Mouse (Mus musculus): ENCODE data around the gene Hoxc6. TPM values are rescaled to one million over a fixed set of nuclear protein-coding genes. Genes with fewer than 3 reads are reported as not detected.

The Hoxc6 gene
- polyA plus RNA-seq, 1 experiment from 2014 or later: 0.09 TPM

DNA sequence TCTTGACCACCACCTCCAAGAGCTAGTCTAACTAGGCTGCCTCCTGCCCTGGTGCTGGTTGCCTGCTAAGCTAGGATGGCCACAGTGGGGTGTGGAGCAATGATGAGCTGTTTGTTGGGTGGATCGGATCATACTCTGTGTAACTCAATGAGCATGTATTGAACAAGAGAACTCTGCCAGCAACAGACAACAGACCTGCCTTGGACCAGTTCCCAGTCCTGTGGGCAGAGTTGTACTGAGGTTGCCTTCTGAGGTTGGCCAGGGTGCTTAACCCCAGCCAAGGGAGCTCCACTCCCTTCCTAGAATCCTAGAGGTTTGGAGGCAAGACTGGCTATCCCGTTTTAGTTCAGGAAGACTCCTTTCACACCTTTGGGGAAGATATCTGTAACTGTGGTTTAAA, 58.3 kb downstream of the Hoxc6 start:
- H3K27ac ChIP-seq (replicated peaks): no peak overlapping the region
- H3K9ac ChIP-seq: no peak overlapping the region
- H3K27me3 ChIP-seq: peaks cover 85% of the 10 kb centered on the region
- H3K9me3 ChIP-seq (replicated peaks): no peaks in the 10 kb centered on the region
- ATAC-seq (ENCODE audit: insufficient read depth): no peak
- H3K36me3 ChIP-seq (replicated peaks): no peaks in the 10 kb centered on the region
- H3K4me2 ChIP-seq: no peak overlapping the region
- 36% methylated on average over 2 of the region's 2 CpGs for whole genome bisulfite sequencing (ENCODE audit: insufficient replicate concordance)
- H3K4me3 ChIP-seq (replicated peaks): no peak overlapping the region
- no peaks in the 10 kb centered on the region for H3K4me1 ChIP-seq (replicated peaks)

DNA sequence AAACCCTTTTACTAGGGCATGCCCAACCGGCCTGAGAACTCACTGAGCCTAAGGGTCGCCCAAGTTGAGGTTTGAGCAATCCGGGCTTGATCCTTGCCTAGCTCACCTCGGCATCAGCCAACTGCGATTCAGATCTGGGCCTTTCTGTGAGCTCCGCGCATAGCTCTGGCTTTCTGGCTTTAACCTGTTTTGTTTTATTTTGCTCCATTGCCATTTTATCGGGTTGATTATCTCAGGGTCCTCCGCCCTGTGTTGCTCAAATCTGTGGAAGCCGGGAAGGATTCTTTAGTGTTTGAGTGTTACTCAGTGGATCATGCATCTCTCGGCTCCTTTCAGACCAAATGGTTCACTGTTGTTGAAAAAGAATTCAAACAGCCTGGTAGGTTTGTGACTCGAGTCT, 60.7 kb downstream of the Hoxc6 start:
- Histone ChIP-seq H3K27ac (replicated peaks) (no peak overlapping the region), H3K27me3 (peaks cover 92% of the 10 kb centered on the region), H3K9ac (no peak overlapping the region), H3K4me2 (no peak overlapping the region), H3K4me1 (replicated peaks) (no peaks in the 10 kb centered on the region), H3K36me3 (replicated peaks) (no peaks in the 10 kb centered on the region), H3K9me3 (replicated peaks) (no peaks in the 10 kb centered on the region), H3K4me3 (replicated peaks) (no peak overlapping the region)
- no peak for ATAC-seq (ENCODE audit: insufficient read depth)
- WGBS (ENCODE audit: insufficient replicate concordance): 10% methylated on average over 12 of the region's 12 CpGs

GRCm38 (mm10) chr15:103059393-103059992, 61.4 kb downstream of the Hoxc6 start:
- WGBS (ENCODE audit: insufficient replicate concordance): 4% methylated on average over 21 of the region's 21 CpGs
- Histone ChIP-seq H3K27me3 (peaks cover 94% of the 10 kb centered on the region), H3K9me3 (replicated peaks) (no peaks in the 10 kb centered on the region), H3K36me3 (replicated peaks) (no peaks in the 10 kb centered on the region), H3K4me3 (replicated peaks) (no peak overlapping the region), H3K4me2 (no peak overlapping the region), H3K27ac (replicated peaks) (no peak overlapping the region), H3K9ac (no peak overlapping the region), H3K4me1 (replicated peaks) (no peaks in the 10 kb centered on the region)
- ATAC-seq (ENCODE audit: insufficient read depth): no peak

DNA sequence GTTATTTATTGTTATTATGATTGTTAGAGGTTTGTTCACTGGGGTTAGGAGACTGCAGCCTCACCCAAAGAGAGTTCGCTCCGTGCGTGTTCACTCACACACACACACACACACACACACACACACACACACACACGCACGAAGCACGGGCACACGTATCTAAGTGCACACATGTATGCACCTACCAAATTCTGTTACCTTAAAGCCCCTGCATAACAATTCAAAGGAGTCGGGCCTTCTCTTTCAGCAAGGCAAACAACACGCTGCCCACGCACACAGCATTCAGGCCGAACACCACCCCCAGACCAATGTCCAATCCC, 61.9 kb downstream of the Hoxc6 start:
- H3K9ac ChIP-seq: no peak overlapping the region
- no peak for ATAC-seq (ENCODE audit: insufficient read depth)
- H3K9me3 ChIP-seq (replicated peaks): no peaks in the 10 kb centered on the region
- no peaks in the 10 kb centered on the region for H3K4me1 ChIP-seq (replicated peaks)
- WGBS (ENCODE audit: insufficient replicate concordance): 11% methylated on average over 11 of the region's 11 CpGs
- peaks cover 96% of the 10 kb centered on the region for H3K27me3 ChIP-seq
- no peak overlapping the region; the same call in 1 of the 2 replicates for H3K4me2 ChIP-seq
- H3K27ac ChIP-seq (replicated peaks): no peak overlapping the region
- no peak overlapping the region for H3K4me3 ChIP-seq (replicated peaks)
- no peaks in the 10 kb centered on the region for H3K36me3 ChIP-seq (replicated peaks)

DNA sequence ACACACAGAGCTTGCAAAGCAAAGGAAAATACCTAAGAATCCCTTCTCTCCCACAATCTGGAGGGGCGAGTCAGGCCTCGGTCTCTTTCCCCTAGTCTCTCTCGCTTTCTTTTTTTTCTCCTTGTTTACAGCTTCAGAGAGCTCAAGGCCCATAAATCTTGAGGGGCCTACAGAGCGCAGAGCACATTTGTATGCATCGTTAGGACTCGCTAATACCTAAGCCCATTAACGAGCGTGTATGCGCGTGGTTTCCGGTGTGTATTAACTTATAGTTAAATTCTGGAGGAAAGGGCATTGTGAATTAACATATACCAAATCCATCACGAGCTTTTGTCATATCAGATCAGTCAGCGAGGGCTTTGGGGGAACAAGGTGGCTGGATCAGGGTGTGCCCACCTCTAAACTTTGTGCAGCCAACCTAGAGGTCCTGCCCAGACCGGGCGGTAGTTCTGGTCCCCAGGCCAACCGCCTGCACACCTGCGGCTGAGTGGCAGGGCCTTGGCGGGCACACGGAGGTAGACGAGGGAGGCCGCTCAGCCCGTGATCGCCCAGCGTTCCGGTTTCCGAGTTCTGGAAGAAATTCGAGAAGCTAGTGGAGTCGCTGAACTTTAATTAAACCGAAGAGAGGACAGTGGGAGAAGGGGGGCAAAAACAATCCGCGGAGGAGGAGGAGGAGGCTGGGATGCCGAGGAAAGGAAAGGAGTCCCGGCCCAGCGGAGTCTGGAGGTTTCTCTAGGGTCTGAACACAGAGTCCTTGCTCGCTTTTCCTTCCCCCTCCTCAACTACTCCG, 62.5 kb downstream of the Hoxc6 start:
- Histone ChIP-seq H3K27me3 (peaks cover 96% of the 10 kb centered on the region), H3K4me1 (replicated peaks) (no peaks in the 10 kb centered on the region), H3K4me3 (replicated peaks) (no peak overlapping the region), H3K36me3 (replicated peaks) (no peaks in the 10 kb centered on the region), H3K9ac (no peak overlapping the region), H3K4me2 (peak overlapping the region; percentile 23), H3K9me3 (replicated peaks) (no peaks in the 10 kb centered on the region), H3K27ac (replicated peaks) (no peak overlapping the region)
- WGBS (ENCODE audit: insufficient replicate concordance): 3% methylated on average over 36 of the region's 36 CpGs
- no peak for ATAC-seq (ENCODE audit: insufficient read depth)

DNA sequence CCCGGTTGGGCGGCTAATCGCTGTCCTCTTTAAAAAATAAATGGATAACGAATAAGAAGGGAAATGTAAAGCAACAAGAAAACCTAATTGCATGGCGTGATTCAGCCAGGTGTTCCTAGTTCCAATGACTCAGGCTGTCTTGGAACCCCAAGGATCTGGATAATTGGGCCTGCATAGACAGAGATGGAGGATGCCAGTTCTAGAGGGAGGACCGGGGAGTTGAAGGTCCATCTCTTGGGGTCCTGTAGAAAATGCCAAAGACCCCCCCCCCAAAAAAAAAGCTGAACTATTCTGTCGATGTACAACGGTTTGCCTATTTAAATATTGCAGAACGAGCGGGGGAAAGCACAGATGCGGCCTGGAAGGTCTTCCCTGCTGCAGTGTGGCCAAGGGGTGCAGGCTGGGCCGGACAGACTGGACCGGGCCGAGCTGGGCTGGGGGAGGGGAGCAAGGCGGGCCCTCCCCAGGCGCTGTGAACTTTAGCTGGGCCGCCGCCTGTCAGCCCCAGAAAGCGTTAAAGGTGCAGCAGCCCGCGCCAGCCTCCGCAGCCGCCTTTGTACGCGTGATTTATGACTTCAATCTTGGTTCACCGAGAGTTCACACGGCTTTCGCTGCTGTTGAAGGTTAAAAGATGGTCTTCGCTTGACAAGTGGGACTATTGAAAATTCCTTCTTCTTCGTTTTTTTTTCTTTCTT, 63.2 kb downstream of the Hoxc6 start:
- Histone ChIP-seq H3K4me3 (replicated peaks) (no peak overlapping the region), H3K27me3 (peaks cover 97% of the 10 kb centered on the region), H3K9me3 (replicated peaks) (no peaks in the 10 kb centered on the region), H3K9ac (no peak overlapping the region), H3K27ac (replicated peaks) (no peak overlapping the region), H3K4me1 (replicated peaks) (no peaks in the 10 kb centered on the region), H3K4me2 (no peak overlapping the region), H3K36me3 (replicated peaks) (no peaks in the 10 kb centered on the region)
- 2% methylated on average over 30 of the region's 30 CpGs for WGBS (ENCODE audit: insufficient replicate concordance)
- no peak for ATAC-seq (ENCODE audit: insufficient read depth)

MicroRNAs within 50 kb of the gene (microRNA counts, 519-probe panel; counts per million panel counts)
- microRNA mmu-miR-615-3p (not detected), microRNA mmu-miR-615-5p (not detected)

Small RNA genes within 50 kb of the gene (microRNA-seq; reads per million reads assigned to microRNA genes)
- gene Mir196a-2 (13.4 reads per million, percentile 31 among the genes with 10 or more reads in this experiment), gene Mir615 (68.8 reads per million, percentile 49 among the genes with 10 or more reads in this experiment)

Other genes starting within 250 kb of the Hoxc6 start
- gene Hoxc13, start 77.2 kb upstream of the Hoxc6 start, polyA plus RNA-seq (2015; fragmentation: Nextera tagmentation; extraction: Ambion mirVana): not detected in 2 replicates
- not detected in 2 replicates for gene Hoxc12, start 61.5 kb upstream of the Hoxc6 start, polyA plus RNA-seq (2015; fragmentation: Nextera tagmentation; extraction: Ambion mirVana)
- gene Hoxc11, start 43.8 kb upstream of the Hoxc6 start, polyA plus RNA-seq (2015; fragmentation: Nextera tagmentation; extraction: Ambion mirVana): not detected in 2 replicates
- not detected in 2 replicates for gene Hoxc10, start 31.5 kb upstream of the Hoxc6 start, polyA plus RNA-seq (2015; fragmentation: Nextera tagmentation; extraction: Ambion mirVana)
- 0.10 and 0.22 TPM in 2 replicates for gene Hoxc5, start 30.8 kb upstream of the Hoxc6 start, polyA plus RNA-seq (2015; fragmentation: Nextera tagmentation; extraction: Ambion mirVana)
- gene Hoxc9, start 21.8 kb upstream of the Hoxc6 start, polyA plus RNA-seq (2015; fragmentation: Nextera tagmentation; extraction: Ambion mirVana): not detected in 2 replicates
- 0.03 TPM in 1 of 2 replicates, not detected in the other for gene Hoxc8, start 7.7 kb upstream of the Hoxc6 start, polyA plus RNA-seq (2015; fragmentation: Nextera tagmentation; extraction: Ambion mirVana)
- 0.15 and 0.26 TPM in 2 replicates for gene Hoxc4, start 20.7 kb downstream of the Hoxc6 start, polyA plus RNA-seq (2015; fragmentation: Nextera tagmentation; extraction: Ambion mirVana)
- gene Smug1, start 168.8 kb downstream of the Hoxc6 start, polyA plus RNA-seq (2015; fragmentation: Nextera tagmentation; extraction: Ambion mirVana): 4.6 and 5.4 TPM in 2 replicates
- gene Cbx5, start 241.6 kb downstream of the Hoxc6 start, polyA plus RNA-seq (2015; fragmentation: Nextera tagmentation; extraction: Ambion mirVana): 44.5 and 49.2 TPM in 2 replicates
- 193 and 220 TPM in 2 replicates for gene Hnrnpa1, start 242.2 kb downstream of the Hoxc6 start, polyA plus RNA-seq (2015; fragmentation: Nextera tagmentation; extraction: Ambion mirVana)

All from liver, embryonic 15.5 days (tissue).